Mouse (Mus musculus) thymus, adult 2 months (tissue): ENCODE measurements at regions not wholly inside any gene's neighbourhood (a gene's known extent, or its start where the extent isn't known, plus 50 kb on each side); places are given as distances from the start of the nearest gene placed in this dataset.

Experiments
- CTCF ChIP-seq: fragments of 200-500 bp; IDR thresholded peaks from 2 replicates; pipeline ENCODE4 v1.5.1; 2012; ENCODE audit warnings: mild to moderate bottlenecking, control low read depth, low read length, moderate library complexity, borderline replicate concordance; ENCODE audit not compliant: control insufficient read depth, poor library complexity, insufficient read depth; ENCODE audit errors: extremely low read depth
- POLR2A ChIP-seq: fragments of 200-500 bp; IDR thresholded peaks from 2 replicates; pipeline ENCODE4 v1.6.1; 2012; ENCODE audit warnings: mild to moderate bottlenecking, low read length, control low read depth, moderate library complexity; ENCODE audit not compliant: control insufficient read depth, poor library complexity, insufficient read depth; ENCODE audit errors: extremely low read depth

DNA sequence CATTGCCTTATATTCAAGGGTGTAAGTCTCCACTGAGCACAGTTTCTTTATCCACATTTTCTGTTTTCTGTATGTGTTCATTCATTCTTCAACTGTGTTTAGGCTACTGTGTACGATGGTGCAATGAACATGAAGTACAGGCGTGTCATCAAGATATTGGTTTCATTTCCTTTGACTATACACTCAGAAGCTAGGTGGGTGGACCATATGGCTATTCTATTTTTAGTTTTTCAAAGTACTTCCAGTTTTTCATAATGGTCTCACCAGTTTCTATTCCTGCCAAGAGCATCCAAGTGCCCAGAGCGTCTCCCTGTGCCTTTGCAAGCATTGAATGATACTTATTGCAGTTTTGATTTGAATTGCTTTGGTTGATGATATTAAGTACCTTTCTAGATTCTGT, 132.8 kb upstream of the Nxpe4 start:
- TF ChIP-seq CTCF (no peak), POLR2A (no peak)
